Comparison of ENCODE assay signal across 31 mouse cellular contexts in the genomic region with DNA sequence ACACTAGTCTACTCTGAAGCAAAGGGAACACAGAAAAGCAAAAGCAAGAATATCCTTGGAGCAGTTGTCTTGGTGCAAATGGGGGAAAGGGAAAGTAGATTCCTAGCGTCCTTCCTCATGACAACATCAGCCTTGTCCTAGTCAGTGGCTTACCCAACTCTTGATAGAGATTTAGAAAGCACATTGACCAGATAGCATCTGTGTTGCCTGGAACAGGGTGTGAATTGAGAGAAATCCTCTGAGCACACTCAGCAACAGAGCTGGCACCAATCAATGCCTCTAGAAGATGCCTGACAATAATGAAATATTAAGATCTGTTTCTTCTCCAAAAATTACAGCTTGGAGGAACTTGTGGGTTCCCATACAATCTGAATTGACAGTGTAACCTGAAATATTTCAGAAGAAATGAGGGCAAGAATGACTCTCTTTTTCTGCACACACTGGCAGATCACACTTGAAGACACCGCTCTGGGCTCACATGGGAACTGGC. TPM values are rescaled to one million over a fixed set of nuclear protein-coding genes. Genes with fewer than 3 reads are reported as not detected.
"Had no signal": no experiment of that assay in that cellular context is flagged by ENCODE, and none has a peak within 500 bp of the region (broad histone marks: within the 10 kb centered on the region; RNA-seq: fewer than 3 reads in every experiment).

No protein-coding gene starts in this region.

- H3K27me3 ChIP-seq: embryonic facial prominence, embryonic 12.5 days; embryonic facial prominence, embryonic 13.5 days; embryonic facial prominence, embryonic 15.5 days; forebrain, embryonic 12.5 days; forebrain, embryonic 15.5 days had no signal

- H3K4me1 ChIP-seq: embryonic facial prominence, embryonic 10.5 days; embryonic facial prominence, embryonic 12.5 days; embryonic facial prominence, embryonic 13.5 days; embryonic facial prominence, embryonic 15.5 days; forebrain, embryonic 10.5 days; forebrain, embryonic 12.5 days; forebrain, embryonic 15.5 days; heart, embryonic 10.5 days had no signal

- DNase-seq: cerebellum, adult 2 months; cerebellum, adult 8-10 months; cerebellum, adult 9-10 months; cerebellum, adult 9-11 months; cerebellum, postnatal 10 days; cerebellum, postnatal 14 days; cerebellum, postnatal 25 days; cerebellum, postnatal 36 days; embryo, embryonic 11 days; forebrain, postnatal 0 days; gastrocnemius, adult 2 months; gastrocnemius, postnatal 10 days; gastrocnemius, postnatal 14 days; gastrocnemius, postnatal 25 days; gastrocnemius, postnatal 36 days; heart, adult 18-20 months; heart, adult 2 months had no signal

- ATAC-seq: forebrain, embryonic 14.5 days; forebrain, embryonic 15.5 days; forebrain, embryonic 16.5 days; forebrain, postnatal 0 days had no signal

- H3K9ac ChIP-seq: embryonic facial prominence, embryonic 12.5 days; embryonic facial prominence, embryonic 13.5 days; embryonic facial prominence, embryonic 15.5 days; forebrain, embryonic 12.5 days; forebrain, embryonic 15.5 days; forebrain, postnatal 0 days had no signal

- H3K27ac ChIP-seq: embryonic facial prominence, embryonic 10.5 days; embryonic facial prominence, embryonic 12.5 days; embryonic facial prominence, embryonic 13.5 days; embryonic facial prominence, embryonic 15.5 days; forebrain, embryonic 10.5 days; forebrain, embryonic 12.5 days; forebrain, embryonic 15.5 days; gastrocnemius, adult 2 months; heart, adult 2 months; heart, embryonic 10.5 days had no signal

- H3K36me3 ChIP-seq: embryonic facial prominence, embryonic 10.5 days; embryonic facial prominence, embryonic 12.5 days; embryonic facial prominence, embryonic 13.5 days; embryonic facial prominence, embryonic 15.5 days; forebrain, embryonic 10.5 days; forebrain, embryonic 12.5 days; forebrain, embryonic 15.5 days; heart, embryonic 10.5 days had no signal

- H3K9me3 ChIP-seq: embryonic facial prominence, embryonic 10.5 days; embryonic facial prominence, embryonic 12.5 days; embryonic facial prominence, embryonic 13.5 days; embryonic facial prominence, embryonic 15.5 days; forebrain, embryonic 10.5 days; forebrain, embryonic 12.5 days; forebrain, embryonic 15.5 days; heart, embryonic 10.5 days had no signal

- H3K4me2 ChIP-seq: embryonic facial prominence, embryonic 12.5 days; embryonic facial prominence, embryonic 13.5 days; embryonic facial prominence, embryonic 15.5 days; forebrain, embryonic 12.5 days; forebrain, embryonic 15.5 days had no signal

- H3K4me3 ChIP-seq: embryonic facial prominence, embryonic 10.5 days; embryonic facial prominence, embryonic 12.5 days; embryonic facial prominence, embryonic 13.5 days; embryonic facial prominence, embryonic 15.5 days; erythroblast, embryonic 14.5 days; forebrain, embryonic 10.5 days; forebrain, embryonic 12.5 days; forebrain, embryonic 15.5 days; gastrocnemius, adult 2 months; heart, adult 2 months; heart, embryonic 10.5 days had no signal

RNA-seq across cellular contexts. Expression of gene Adtrp, which starts 42.7 kb away (rescaled TPM):
- total RNA-seq: common myeloid progenitor, adult 5-6 weeks; forebrain, postnatal 0 days; gastrocnemius, adult 2 months; gastrocnemius, postnatal 10 days; granulocyte monocyte progenitor cell, adult 5-6 weeks had no signal
- polyA plus RNA-seq: embryonic facial prominence, embryonic 10.5 days; erythroblast, embryonic 14.5 days; forebrain, embryonic 10.5 days; forebrain, embryonic 11.5 days; forebrain, embryonic 14.5 days; forebrain, embryonic 15.5 days; forebrain, embryonic 16.5 days; forebrain, postnatal 0 days had no signal
